Mouse (Mus musculus) macrophage (primary cell): ENCODE data around the gene Ptpa. TPM values are rescaled to one million over a fixed set of nuclear protein-coding genes. Genes with fewer than 3 reads are reported as not detected.

ENCODE experiments used
- H3K27ac ChIP-seq: fragments of 350-480 bp; formaldehyde crosslinking; 2 replicates; pipeline ENCODE4 v1.9.0; 2021
- H3K36me3 ChIP-seq: fragments of 350-480 bp; formaldehyde crosslinking; 2 replicates; pipeline ENCODE4 v1.9.0; 2021; ENCODE audit errors: inconsistent target
- H3K4me3 ChIP-seq: fragments of 350-480 bp; formaldehyde crosslinking; 2 replicates; pipeline ENCODE4 v1.9.0; 2021; ENCODE audit errors: inconsistent target
- H3K79me2 ChIP-seq: fragments of 350-480 bp; formaldehyde crosslinking; 2 replicates; pipeline ENCODE4 v1.9.0; 2021; ENCODE audit errors: inconsistent target
- WGBS: methylation state at CpG from one replicate; pipeline ENCODE4 v1.1.7; 2026; ENCODE audit warnings: inconsistent platforms; ENCODE audit not compliant: missing documents; 5-methylcytosine and 5-hydroxymethylcytosine counted together
- polyA plus RNA-seq: library from polyadenylated mRNA; stranded (reverse); fragments of 250-400 nt; gene quantifications from 3 replicates; pipeline ENCODE4 v1.2.4, GENCODE M21; 2018; ENCODE audit warnings: inconsistent platforms

Ptpa gene
- polyA plus RNA-seq, 1 experiment from 2014 or later, result 54.9 TPM

DNA sequence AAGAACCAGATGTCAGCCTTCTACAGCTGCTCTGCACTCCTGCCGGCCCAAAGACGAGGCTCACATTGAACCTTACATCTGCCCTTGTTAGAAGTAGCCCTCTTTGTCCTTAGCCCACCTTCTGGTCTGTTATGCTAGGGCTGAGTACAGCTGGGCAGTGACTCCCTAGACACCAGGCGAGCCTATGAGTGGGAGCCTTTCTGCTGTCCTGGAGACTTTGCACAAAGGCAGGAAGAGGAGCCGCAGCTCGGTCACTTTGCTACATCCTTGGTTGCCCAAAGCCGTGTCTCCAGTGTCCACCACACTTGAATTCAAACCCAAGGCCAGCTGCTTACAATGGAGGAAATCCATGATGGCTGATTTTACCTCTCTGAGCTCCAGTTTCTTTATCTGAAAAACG, 32.5 kb downstream of the Ptpa start:
- 98% methylated on average over 7 of the region's 7 CpGs for WGBS
- Histone ChIP-seq H3K4me3 (no peak overlapping the region), H3K27ac (no peak overlapping the region), H3K36me3 (peaks cover 41% of the 10 kb centered on the region; the same call in 1 of the 2 replicates), H3K79me2 (peaks cover 8% of the 10 kb centered on the region; the same call in 1 of the 2 replicates)

DNA sequence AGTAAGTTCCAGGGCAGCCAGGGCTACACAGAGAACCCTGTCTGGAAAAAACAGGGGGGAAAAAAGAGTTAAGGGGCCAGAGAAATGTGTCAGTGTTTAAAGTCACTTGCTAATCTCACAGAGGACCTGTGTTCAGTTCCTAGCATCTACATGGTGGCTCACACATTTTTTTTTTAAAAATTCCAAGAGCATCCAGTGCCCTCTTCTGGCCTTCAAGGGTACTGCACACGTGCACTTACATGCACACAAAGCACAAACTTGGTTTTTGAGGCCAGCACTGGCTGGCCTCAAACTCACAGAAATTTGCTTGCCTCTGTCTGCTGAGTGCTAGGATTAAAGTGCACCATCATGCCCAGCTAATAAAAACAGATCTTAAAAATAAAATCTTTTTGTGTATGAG, 34.7 kb downstream of the Ptpa start:
- no peak overlapping the region for H3K4me3 ChIP-seq
- 93% methylated on average over 1 of the region's 1 CpGs for WGBS
- peaks cover 34% of the 10 kb centered on the region; the same call in 1 of the 2 replicates for H3K36me3 ChIP-seq
- no peak overlapping the region for H3K27ac ChIP-seq
- H3K79me2 ChIP-seq, result no peaks in the 10 kb centered on the region

DNA sequence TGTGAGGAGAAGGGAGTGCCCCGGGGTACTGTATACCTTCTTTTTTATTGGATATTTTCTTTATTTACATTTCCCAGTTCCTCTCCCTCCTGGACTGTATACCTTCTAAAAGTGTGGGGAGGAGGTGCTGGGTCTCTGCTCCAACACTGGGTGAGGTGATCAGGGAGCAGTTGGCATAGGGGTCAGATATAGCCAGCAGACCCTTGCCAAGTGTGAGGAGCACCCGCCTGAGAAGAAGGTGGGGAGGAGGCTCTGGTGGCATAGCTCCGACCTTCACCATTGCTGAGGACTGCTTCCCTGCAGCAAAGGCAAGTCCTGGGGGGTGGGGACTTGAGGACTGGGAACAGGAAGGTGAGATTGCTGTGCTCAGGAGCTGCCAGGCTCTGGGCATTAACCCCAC, 35.7 kb downstream of the Ptpa start:
- H3K4me3 ChIP-seq, result no peak overlapping the region
- H3K27ac ChIP-seq, result no peak overlapping the region
- WGBS, result 100% methylated on average over 3 of the region's 3 CpGs
- peaks cover 24% of the 10 kb centered on the region; the same call in 1 of the 2 replicates for H3K36me3 ChIP-seq
- H3K79me2 ChIP-seq, result no peaks in the 10 kb centered on the region

DNA sequence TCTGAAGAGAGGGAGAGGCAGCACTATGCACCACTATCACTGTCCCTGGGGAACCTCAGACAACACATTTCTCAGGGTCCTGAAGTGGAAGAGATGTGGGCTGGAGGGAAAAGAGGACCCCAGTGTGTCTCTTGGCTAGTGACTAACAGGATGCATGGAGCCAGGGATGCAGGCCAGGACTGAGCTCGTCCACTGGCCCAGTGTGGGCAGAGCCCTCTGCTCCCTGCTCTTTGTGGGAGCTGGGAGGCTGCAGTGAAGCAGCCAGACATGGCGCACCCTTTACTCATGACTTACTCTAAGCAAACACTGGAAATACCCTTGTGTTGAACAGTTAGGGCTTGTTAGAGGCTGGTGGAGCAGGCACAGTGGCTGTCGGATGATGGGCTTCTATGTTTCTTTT, 37.7 kb downstream of the Ptpa start:
- Histone ChIP-seq H3K4me3 (no peak overlapping the region), H3K27ac (no peak overlapping the region), H3K36me3 (peaks cover 19% of the 10 kb centered on the region; the same call in 1 of the 2 replicates), H3K79me2 (no peaks in the 10 kb centered on the region)
- WGBS, result 90% methylated on average over 3 of the region's 3 CpGs

DNA sequence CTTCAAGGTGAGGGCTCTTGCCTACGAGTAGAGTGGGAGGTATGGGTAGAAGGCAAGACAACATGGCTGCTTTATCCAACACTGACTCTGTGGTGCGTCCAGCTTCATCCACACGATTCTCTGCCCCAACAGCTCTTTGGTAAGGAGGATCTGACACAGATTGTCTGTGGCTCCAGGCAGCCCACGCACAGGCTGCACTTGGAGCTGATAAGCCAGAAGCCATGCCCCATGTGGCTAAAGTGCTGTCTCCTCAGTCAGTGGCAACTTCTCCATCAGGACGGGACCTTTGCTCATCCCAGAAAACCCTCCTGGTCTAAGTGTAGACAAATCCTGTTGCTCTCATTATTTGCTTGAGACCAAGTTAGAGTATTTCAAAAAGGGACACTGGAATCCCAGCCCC, 38.7 kb downstream of the Ptpa start:
- Histone ChIP-seq H3K4me3 (no peak overlapping the region), H3K79me2 (no peaks in the 10 kb centered on the region), H3K27ac (no peak overlapping the region), H3K36me3 (peaks cover 11% of the 10 kb centered on the region; the same call in 1 of the 2 replicates)
- 88% methylated on average over 5 of the region's 5 CpGs for WGBS

DNA sequence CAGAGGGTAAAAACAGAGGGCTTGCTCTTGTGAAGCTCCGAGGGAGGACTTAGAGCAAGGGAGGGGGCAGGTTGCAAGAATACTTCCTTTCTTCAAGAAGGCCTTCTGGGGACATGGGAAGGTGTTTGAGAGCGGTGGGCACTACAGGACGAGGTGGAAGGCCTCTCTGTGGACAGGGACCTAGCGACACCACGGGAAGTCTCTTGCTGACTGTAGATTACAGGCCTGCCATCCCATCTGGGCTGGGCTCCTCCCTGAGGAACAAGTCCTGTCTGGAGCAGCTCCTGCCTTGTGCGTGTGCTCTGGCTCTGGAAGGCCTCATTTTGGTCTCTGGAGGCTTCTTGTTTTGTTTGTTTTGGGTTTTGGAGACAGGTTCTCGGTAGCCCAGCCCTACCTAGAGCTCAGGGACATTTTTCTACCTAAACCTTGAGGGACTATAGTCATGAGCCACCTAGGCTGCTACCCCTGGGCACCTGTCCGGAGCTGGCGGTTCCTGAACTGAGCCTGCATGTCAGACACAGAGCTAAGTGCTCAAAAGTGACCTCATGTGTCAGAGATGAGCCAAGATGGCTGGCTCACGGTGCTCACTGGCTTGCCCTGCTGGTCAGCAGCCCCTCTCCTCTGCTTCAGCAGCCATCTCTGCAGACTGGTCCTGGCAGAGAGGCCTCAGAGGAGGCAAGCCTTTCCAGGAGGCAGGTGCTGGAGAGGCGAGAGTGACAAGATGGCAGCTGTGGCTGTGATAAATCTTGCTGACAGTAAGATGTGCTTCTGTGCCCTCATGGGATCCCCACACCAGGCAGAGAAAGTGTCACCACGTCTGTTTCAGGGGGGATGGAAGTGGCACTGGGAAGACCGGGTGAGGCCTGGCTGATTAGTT, 40.5 kb downstream of the Ptpa start:
- H3K27ac ChIP-seq, result no peak overlapping the region
- 94% methylated on average over 13 of the region's 13 CpGs for WGBS
- no peak overlapping the region for H3K4me3 ChIP-seq
- no peaks in the 10 kb centered on the region for H3K79me2 ChIP-seq
- peaks cover 4% of the 10 kb centered on the region; the same call in 1 of the 2 replicates for H3K36me3 ChIP-seq

DNA sequence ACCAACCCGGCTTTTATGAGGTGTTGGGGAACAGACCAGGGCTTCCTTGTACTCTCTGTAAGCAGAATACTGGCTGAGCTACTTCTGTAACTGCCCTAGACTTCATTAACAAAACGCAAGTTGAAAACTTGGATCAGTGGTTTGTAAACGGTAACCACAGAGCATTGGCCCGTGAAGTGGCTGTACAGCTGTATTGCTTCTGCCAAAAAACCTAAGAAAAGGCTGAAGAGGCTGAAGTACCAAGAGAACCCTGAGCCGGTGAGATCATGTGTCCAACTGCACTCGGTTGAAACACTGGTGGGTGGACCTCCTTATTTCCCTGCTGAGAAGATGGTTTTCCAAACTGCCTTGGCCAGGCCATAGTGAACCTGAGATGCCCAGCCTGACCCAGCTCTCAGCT, 42.5 kb downstream of the Ptpa start:
- H3K27ac ChIP-seq, result no peak overlapping the region
- 56% methylated on average over 6 of the region's 6 CpGs for WGBS
- no peaks in the 10 kb centered on the region for H3K36me3 ChIP-seq
- H3K79me2 ChIP-seq, result no peaks in the 10 kb centered on the region
- H3K4me3 ChIP-seq, result no peak overlapping the region

DNA sequence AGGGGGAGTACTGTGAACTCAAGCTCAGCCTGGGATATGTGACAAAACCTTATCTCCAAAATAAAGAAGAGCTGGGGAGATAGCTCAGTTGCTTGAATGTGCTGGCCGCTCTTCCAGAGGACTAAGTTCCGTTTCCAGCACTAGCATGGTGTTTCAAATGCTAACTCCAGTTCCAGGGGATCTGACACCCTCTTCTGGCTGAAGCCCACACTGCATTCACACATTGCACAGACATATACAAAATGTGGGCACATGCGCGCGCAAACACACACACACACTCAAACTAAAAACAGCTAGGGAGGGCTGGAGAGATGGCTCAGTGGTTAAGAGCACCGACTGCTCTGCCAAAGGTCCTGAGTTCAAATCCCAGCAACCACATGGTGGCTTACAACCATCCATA, 43.4 kb downstream of the Ptpa start:
- Histone ChIP-seq H3K36me3 (no peaks in the 10 kb centered on the region), H3K4me3 (no peak overlapping the region), H3K79me2 (no peaks in the 10 kb centered on the region), H3K27ac (no peak overlapping the region)
- whole genome bisulfite sequencing, result 100% methylated on average over 5 of the region's 6 CpGs

DNA sequence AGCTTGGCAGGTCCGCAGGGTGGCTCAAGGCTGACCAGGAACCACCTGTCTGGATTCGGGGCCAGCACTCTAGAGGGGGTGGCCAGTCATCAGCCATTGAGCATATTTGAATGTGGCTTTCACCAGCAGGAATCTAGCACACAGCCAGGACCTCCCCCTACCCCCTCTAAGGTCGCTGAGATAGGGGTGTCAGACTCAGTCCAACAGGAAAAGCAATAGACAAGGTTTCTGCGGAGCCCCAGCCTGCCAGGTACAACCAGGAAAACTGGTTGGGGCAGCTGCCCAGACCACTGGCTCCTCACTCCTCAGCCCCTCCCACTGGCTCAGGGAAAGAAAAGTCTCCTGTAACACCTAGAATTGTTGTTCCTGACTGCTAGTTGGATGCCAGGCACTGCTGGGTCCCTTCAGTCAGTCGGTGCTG, 47.5 kb downstream of the Ptpa start:
- H3K36me3 ChIP-seq, result no peaks in the 10 kb centered on the region
- H3K79me2 ChIP-seq, result no peaks in the 10 kb centered on the region
- 0 out of 2 replicates have a peak overlapping the region, but pooled peaks have one; percentile 7 for H3K27ac ChIP-seq
- peak overlapping the region; percentile 19 for H3K4me3 ChIP-seq
- 53% methylated on average over 5 of the region's 5 CpGs for WGBS

DNA sequence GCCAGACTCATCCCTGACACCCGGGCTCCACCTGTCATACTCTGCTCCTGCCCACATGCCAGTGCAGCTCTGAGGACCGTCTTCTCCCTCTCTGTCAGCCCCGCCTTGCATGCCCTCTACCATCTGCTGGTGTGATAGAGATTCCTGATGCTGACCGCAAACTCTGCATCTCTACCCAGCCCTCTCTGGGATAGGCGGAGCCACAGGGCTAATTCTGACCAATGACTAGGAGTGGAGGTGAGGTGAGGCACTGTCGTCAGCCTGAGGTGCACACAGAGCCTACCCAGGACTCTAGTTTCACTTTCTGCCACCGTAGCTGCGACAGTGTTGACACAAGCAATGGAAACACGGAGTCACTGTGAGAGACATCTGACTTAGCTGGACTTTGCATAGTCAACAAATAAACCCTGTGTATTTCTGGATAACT, 48.1 kb downstream of the Ptpa start:
- H3K36me3 ChIP-seq, result no peaks in the 10 kb centered on the region
- no peaks in the 10 kb centered on the region for H3K79me2 ChIP-seq
- peak overlapping the region; percentile 19 for H3K4me3 ChIP-seq
- 1% methylated on average over 9 of the region's 9 CpGs for WGBS
- 0 out of 2 replicates have a peak overlapping the region, but pooled peaks have one; percentile 7 for H3K27ac ChIP-seq

DNA sequence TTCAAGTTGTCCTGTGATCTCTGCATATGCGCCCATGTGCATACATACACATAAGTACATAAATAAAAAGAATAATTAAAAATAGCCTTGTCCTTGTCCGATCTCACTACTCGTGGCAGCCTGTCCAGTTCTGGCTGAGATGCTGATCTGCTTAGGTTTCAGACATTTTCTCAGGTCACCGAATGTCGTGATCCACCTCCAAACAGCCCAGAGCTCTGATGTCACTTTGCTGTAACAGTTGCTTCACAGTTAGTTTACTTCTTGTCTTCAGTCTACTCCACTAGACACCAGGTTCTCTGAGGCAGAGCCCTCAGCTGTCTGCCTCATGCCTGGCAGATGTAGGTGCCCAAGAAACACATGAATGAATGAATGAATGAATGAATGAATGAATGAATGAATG, 48.6 kb downstream of the Ptpa start:
- 0 out of 2 replicates have a peak overlapping the region, but pooled peaks have one; percentile 7 for H3K27ac ChIP-seq
- H3K79me2 ChIP-seq, result no peaks in the 10 kb centered on the region
- H3K4me3 ChIP-seq, result peak overlapping the region; percentile 19
- H3K36me3 ChIP-seq, result no peaks in the 10 kb centered on the region
- 32% methylated on average over 5 of the region's 5 CpGs for WGBS

DNA sequence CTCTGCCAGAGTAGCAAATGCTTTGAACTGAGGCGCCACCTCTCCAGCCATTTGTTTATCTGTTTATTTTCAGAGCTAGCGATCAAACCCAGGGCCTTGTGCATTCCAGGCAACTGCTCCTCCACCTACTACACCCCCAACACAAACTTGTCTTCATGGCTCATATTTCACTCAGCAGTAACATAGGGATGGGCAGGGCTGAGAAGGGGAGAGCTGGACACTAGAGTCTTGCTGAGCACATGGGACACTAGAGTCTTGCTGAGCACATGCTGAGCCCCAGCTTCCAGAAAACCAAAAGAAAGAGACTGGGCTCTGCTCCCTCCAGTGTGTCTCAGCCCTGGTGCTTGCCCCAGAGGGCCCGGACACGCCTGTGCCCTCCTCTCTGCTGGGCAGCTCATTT, 50.9 kb downstream of the Ptpa start:
- no peaks in the 10 kb centered on the region for H3K36me3 ChIP-seq
- WGBS, result 100% methylated on average over 4 of the region's 4 CpGs
- H3K79me2 ChIP-seq, result no peaks in the 10 kb centered on the region
- no peak overlapping the region for H3K4me3 ChIP-seq
- H3K27ac ChIP-seq, result no peak overlapping the region

DNA sequence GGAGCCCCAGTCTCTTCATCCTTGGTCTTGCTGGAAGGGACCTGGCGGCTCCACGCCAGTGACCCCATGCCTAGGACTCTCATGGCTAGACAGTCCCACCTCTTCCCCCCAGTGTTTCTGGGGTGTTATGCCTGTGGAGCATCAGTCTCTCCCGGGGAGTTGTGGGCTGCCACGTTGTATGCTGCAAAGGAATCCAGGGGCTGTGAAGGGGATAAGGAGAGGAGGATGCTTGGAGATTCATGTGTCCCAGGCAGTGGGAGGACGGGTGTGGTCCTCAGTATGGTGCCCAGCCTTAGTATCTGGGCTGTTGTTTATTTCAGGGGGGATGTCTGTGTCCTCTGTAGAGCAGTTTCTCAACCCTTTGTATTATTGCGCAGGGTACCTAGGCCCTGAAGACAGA, 53.2 kb downstream of the Ptpa start:
- no peak overlapping the region for H3K27ac ChIP-seq
- no peak overlapping the region for H3K4me3 ChIP-seq
- 71% methylated on average over 4 of the region's 6 CpGs for WGBS
- H3K36me3 ChIP-seq, result no peaks in the 10 kb centered on the region
- no peaks in the 10 kb centered on the region for H3K79me2 ChIP-seq

DNA sequence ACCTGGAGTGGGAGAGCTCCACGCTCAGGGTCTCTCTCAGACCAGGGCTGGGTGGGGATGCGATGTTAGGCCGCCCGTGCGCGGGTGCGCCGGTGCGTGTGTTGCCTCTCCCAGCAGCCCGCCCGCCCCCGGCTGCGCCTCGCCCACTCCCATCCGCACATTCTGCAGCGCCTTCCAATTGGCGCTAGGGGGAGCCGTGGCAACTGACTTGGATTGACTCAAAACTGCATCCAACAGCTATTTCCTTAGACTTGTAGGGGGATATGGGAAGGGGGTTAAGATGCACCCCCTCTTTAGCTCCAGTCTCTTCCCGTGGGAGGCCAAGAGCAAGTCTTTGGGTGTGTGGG, 53.9 kb downstream of the Ptpa start:
- WGBS, result under 1% methylated on average over 13 of the region's 19 CpGs

DNA sequence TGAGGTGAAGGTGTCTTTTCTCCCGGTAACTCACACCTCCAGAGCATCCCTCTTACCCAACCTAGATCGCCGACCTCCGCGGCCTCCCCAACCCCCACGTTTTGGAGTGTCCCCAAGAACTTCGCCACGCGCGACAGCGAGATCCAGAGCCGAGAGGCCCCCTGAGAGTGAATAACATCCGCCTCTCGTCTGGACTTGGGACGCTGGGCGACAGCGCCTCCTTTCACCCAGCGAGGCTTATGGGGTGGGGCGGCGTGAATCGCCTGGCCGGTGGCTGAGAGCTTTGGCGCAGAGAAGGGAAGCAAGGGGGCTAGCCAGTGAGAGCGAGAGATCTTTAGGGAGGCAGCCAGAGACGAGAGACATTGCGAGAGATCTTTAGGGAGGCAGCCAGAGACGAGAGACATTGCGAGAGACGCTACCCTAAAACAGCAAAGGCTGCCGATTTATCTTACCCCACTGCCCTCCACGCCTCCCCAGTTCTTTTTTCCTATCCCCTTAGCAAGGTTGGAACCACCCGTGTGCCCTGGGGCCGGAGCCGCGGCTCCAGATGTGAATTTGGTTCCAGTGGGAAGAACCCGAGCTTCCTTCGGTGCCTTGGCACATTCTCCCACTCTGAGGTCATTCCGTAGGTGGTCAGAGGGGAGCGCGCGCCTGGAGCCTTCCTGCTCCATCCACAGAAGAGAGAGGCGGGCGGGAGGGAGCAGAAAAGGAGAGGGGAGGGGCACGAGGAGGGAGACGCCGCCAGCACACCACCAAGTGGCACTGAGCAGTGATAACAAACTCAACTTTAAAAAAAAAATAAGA, 54.5 kb downstream of the Ptpa start:
- Histone ChIP-seq H3K36me3 (no peaks in the 10 kb centered on the region), H3K79me2 (no peaks in the 10 kb centered on the region), H3K4me3 (peak overlapping the region; percentile 28), H3K27ac (no peak overlapping the region)
- 2% methylated on average over 43 of the region's 46 CpGs for whole genome bisulfite sequencing

More for the DNA sequence above, 53.9 kb downstream of the Ptpa start:
- no peaks in the 10 kb centered on the region for H3K79me2 ChIP-seq
- no peaks in the 10 kb centered on the region for H3K36me3 ChIP-seq
- peak overlapping the region; percentile 28 for H3K4me3 ChIP-seq
- no peak overlapping the region for H3K27ac ChIP-seq
